Mouse (Mus musculus) ES-Bruce4 (cell line): ENCODE measurements at regions not wholly inside any gene's neighbourhood (a gene's known extent, or its start where the extent isn't known, plus 50 kb on each side); places are given as distances from the start of the nearest gene placed in this dataset.

Experiments
- CTCF ChIP-seq: IDR thresholded peaks from one replicate; pipeline ENCODE4 v1.8.1; 2011; ENCODE audit warnings: low read depth, low read length
- POLR2A ChIP-seq: IDR thresholded peaks from one replicate; pipeline ENCODE4 v1.8.1; 2011; ENCODE audit warnings: low read length; ENCODE audit not compliant: insufficient read depth

- TF ChIP-seq CTCF (no peak), POLR2A (no peak)
Measured at GRCm38 (mm10) chr17:88317311-88317710, 123.2 kb upstream of the Foxn2 start.
